Mouse (Mus musculus): Measurements from ENCODE around the gene Xpot.

- TF ChIP-seq GATA1 (IDR thresholded peaks at IDR 0.05; ENCODE audit: low read length) (no peak), TAL1 (IDR thresholded peaks at IDR 0.05; ENCODE audit: low read length) (no peak)
Observed at GRCm38 (mm10) chr10:121625006-121625405, 1.1 kb downstream of the Xpot start.
